In genomic region chr1:168318899-168319469, GRCm38 (mm10) we compare ENCODE assay signal across 21 mouse cellular contexts.
A peak's percentile ranks its signal among the peaks of the same experiment; 100 is the strongest.
DNase-seq lines count a peak whose midpoint lies in the region; TF ChIP-seq lines count a peak whose summit lies in the region.
"Had no signal": no experiment of that assay in that cellular context is flagged by ENCODE, and none has a peak within 500 bp of the region (broad histone marks: within the 10 kb centered on the region; RNA-seq: fewer than 3 reads in every experiment).

No protein-coding gene starts in this region.

- peaks cover 15% of the 10 kb centered on the region for H3K4me1 ChIP-seq in olfactory bulb, adult 2 months (ENCODE audit: control insufficient read depth, insufficient read depth, low read length)

- no peak for TF ChIP-seq POLR2A in olfactory bulb, adult 2 months (IDR thresholded peaks at IDR 0.05; ENCODE audit: insufficient read depth, low read depth, low read length)

- TF ChIP-seq CTCF in olfactory bulb, adult 2 months (IDR thresholded peaks at IDR 0.05; ENCODE audit: insufficient read depth, low read depth, low read length) = no peak

- 25% methylated on average over 13 of the region's 13 CpGs for WGBS in olfactory bulb, adult 2 months

- H3K4me3 ChIP-seq in olfactory bulb, adult 2 months (ENCODE audit: insufficient read depth, low read depth, low read length) = no peak overlapping the region
- H3K4me3 ChIP-seq: embryonic facial prominence, embryonic 13.5 days; erythroblast, embryonic 14.5 days; heart, embryonic 10.5 days; hindbrain, embryonic 10.5 days; intestine, embryonic 15.5 days; limb, embryonic 12.5 days; liver, embryonic 12.5 days; neural tube, embryonic 12.5 days had no signal

- peak; percentile 22 for DNase-seq in adrenal gland, postnatal 14 days
- DNase-seq in adrenal gland, postnatal 4 days (ENCODE audit: low spot score in 2 of 2) = no peak
- peak; percentile 22 to 36 for DNase-seq in heart, adult 18-20 months
- DNase-seq in heart, adult 11 months = no peak
- DNase-seq in lung, postnatal 36 days = peak; percentile 14
- DNase-seq in lung, postnatal 4 days = no peak
- DNase-seq: cerebellum, adult 2 months; cerebellum, postnatal 25 days; embryo, embryonic 11 days; kidney, postnatal 25 days; lung, adult 2 months; retina, postnatal 1 day had no signal

- H3K27ac ChIP-seq in olfactory bulb, adult 2 months (ENCODE audit: insufficient read depth, low read depth, low read length) = 0 out of 2 replicates have a peak overlapping the region, but pooled peaks have one; percentile 15
- H3K27ac ChIP-seq: embryonic facial prominence, embryonic 13.5 days; heart, embryonic 10.5 days; hindbrain, embryonic 10.5 days; intestine, embryonic 15.5 days; limb, embryonic 12.5 days; liver, embryonic 12.5 days; neural tube, embryonic 12.5 days had no signal

Comparison
In these comparisons a context has a peak if more than half of its experiments do, and no peak if none do; other contexts are left out.
1. DNase-seq: peak in adrenal gland, postnatal 14 days (single experiment), heart, adult 18-20 months (2 of 2) and lung, postnatal 36 days (single experiment); none in adrenal gland, postnatal 4 days (0 of 2), heart, adult 11 months (single experiment) and lung, postnatal 4 days (0 of 2).